Mouse (Mus musculus): ENCODE results near the gene Miox.

Miox gene

GRCm38 (mm10) chr15:89316146-89316545, 18.1 kb upstream of the Miox start:
- peak; percentile 30 for DNase-seq (ENCODE audit: low spot score)

GRCm38 (mm10) chr15:89321264-89321663, 12.9 kb upstream of the Miox start:
- no peak for DNase-seq (ENCODE audit: low spot score)

GRCm38 (mm10) chr15:89322670-89323522, 11.3 kb upstream of the Miox start, which contains the start of gene Adm2:
Adm2 (plus strand) TSS chr15:89322720.
- DNase-seq (ENCODE audit: low spot score): peak; percentile 23

- no peak for DNase-seq (ENCODE audit: low spot score)
These were observed 10.5 kb upstream of the Miox start for GRCm38 (mm10) chr15:89323656-89324055.

GRCm38 (mm10) chr15:89326441-89326840, 7.8 kb upstream of the Miox start:
- DNase-seq (ENCODE audit: low spot score): no peak

GRCm38 (mm10) chr15:89334774-89335537, 758 bp downstream of the Miox start:
- no peak for DNase-seq (ENCODE audit: low spot score)

- no peak for DNase-seq (ENCODE audit: low spot score)
These were observed 2.2 kb downstream of the Miox start for GRCm38 (mm10) chr15:89336422-89336821.

GRCm38 (mm10) chr15:89339696-89340095, 5.5 kb downstream of the Miox start:
- DNase-seq (ENCODE audit: low spot score): no peak

GRCm38 (mm10) chr15:89340136-89340535, 5.9 kb downstream of the Miox start:
- no peak for DNase-seq (ENCODE audit: low spot score)

- DNase-seq (ENCODE audit: low spot score): no peak
These were observed 7.5 kb downstream of the Miox start for GRCm38 (mm10) chr15:89341678-89342077.

GRCm38 (mm10) chr15:89343325-89343724, 9.1 kb downstream of the Miox start:
- DNase-seq (ENCODE audit: low spot score): no peak

GRCm38 (mm10) chr15:89350447-89350846, 16.2 kb downstream of the Miox start:
- DNase-seq (ENCODE audit: low spot score): no peak

GRCm38 (mm10) chr15:89351302-89351701, 17.1 kb downstream of the Miox start:
- DNase-seq (ENCODE audit: low spot score): no peak

GRCm38 (mm10) chr15:89352054-89352453, 17.9 kb downstream of the Miox start:
- DNase-seq (ENCODE audit: low spot score): no peak

- DNase-seq (ENCODE audit: low spot score): no peak
These were observed 18.6 kb downstream of the Miox start for GRCm38 (mm10) chr15:89352795-89353194.

GRCm38 (mm10) chr15:89353837-89354236, 19.6 kb downstream of the Miox start:
- DNase-seq (ENCODE audit: low spot score): no peak

GRCm38 (mm10) chr15:89354455-89354854, 20.3 kb downstream of the Miox start:
- no peak for DNase-seq (ENCODE audit: low spot score)

GRCm38 (mm10) chr15:89355241-89356187, 21.3 kb downstream of the Miox start, which contains the start of the genes Lmf2 and Ncaph2:
Lmf2 (minus strand) TSS chr15:89355659.
Ncaph2 (plus strand) TSS chr15:89355719.
- DNase-seq (ENCODE audit: low spot score): peak; percentile 98

GRCm38 (mm10) chr15:89356372-89356771, 22.2 kb downstream of the Miox start:
- DNase-seq (ENCODE audit: low spot score): peak; percentile 99

- no peak for DNase-seq (ENCODE audit: low spot score)
These were observed 24.6 kb downstream of the Miox start for GRCm38 (mm10) chr15:89358784-89359183.

GRCm38 (mm10) chr15:89363051-89363450, 28.9 kb downstream of the Miox start:
- no peak for DNase-seq (ENCODE audit: low spot score)

GRCm38 (mm10) chr15:89365141-89365551, 30.9 kb downstream of the Miox start:
- no peak for DNase-seq (ENCODE audit: low spot score)

Data from embryo, embryonic 10.5 days (tissue).